Mouse (Mus musculus) bone marrow, adult 2 months (tissue): ENCODE measurements around the gene Abcd3. TPM values are rescaled to one million over a fixed set of nuclear protein-coding genes. Genes with fewer than 3 reads are reported as not detected.

Source experiments
- H3K27ac ChIP-seq: fragments of 200-500 bp; 2 replicates; pipeline ENCODE4 v1.5.1; 2012; ENCODE audit warnings: low read depth, mild to moderate bottlenecking, control low read depth, inconsistent platforms, low read length; ENCODE audit not compliant: control insufficient read depth, poor library complexity, insufficient read depth
- H3K4me1 ChIP-seq: fragments of 200-500 bp; 2 replicates; pipeline ENCODE4 v1.6.1; 2011; ENCODE audit warnings: low read length; ENCODE audit not compliant: control insufficient read depth, insufficient read depth
- H3K4me3 ChIP-seq: fragments of 200-500 bp; replicated peaks from 2 replicates; pipeline ENCODE3; 2011; ENCODE audit warnings: mild to moderate bottlenecking, low read depth, low read length, control low read depth; ENCODE audit not compliant: control insufficient read depth
- CTCF ChIP-seq: fragments of 200-500 bp; IDR thresholded peaks from 2 replicates; pipeline ENCODE4 v1.5.1; 2011; ENCODE audit warnings: low read length, control low read depth; ENCODE audit not compliant: control insufficient read depth, insufficient read depth
- POLR2A ChIP-seq: fragments of 200-500 bp; IDR thresholded peaks from 2 replicates; pipeline ENCODE4 v1.6.1; 2011; ENCODE audit warnings: low read depth, mild to moderate bottlenecking, control low read depth, low read length, borderline replicate concordance; ENCODE audit not compliant: control insufficient read depth
- WGBS: fragments of 180-500 bp; shearing (Covaris S2); methylation state at CpG from one replicate; pipeline ENCODE4 v1.1.7; 2018; 5-methylcytosine and 5-hydroxymethylcytosine counted together
- polyA plus RNA-seq: library from polyadenylated mRNA; stranded (reverse); fragments of >200 nt; gene quantifications from 2 replicates; pipeline ENCODE4 v1.2.4, GENCODE M21; 2011; ENCODE audit warnings: low replicate concordance; ENCODE audit not compliant: missing spikeins, insufficient read depth, insufficient read length

The Abcd3 gene
- polyA plus RNA-seq, 1 experiment = 6.3 TPM

DNA sequence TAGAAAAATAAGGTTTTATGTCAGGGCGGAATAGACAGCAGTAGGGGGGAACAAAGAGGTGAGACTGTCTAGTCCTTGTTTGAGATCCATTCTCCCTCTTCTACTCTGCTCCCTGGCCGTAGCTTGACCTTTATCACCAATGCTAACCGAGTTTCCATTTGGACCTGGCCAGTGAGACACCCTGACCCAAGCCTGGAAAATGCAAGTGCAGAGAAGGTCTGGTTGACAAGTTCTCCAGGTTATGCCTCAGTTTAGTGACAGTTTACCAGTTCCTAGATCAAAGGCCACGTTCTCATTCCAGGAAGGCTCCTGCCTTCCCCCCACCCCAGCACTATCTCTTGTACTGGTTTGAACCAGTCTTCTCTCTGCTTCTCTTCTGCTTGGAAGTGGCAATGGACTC lies 19.1 kb upstream of the Abcd3 start:
- WGBS = 80% methylated on average over 4 of the region's 4 CpGs
- Histone ChIP-seq H3K27ac (no peak overlapping the region), H3K4me1 (no peaks in the 10 kb centered on the region; the same call in none of the 2 replicates), H3K4me3 (no peak overlapping the region)
- TF ChIP-seq POLR2A (no peak), CTCF (no peak)

DNA sequence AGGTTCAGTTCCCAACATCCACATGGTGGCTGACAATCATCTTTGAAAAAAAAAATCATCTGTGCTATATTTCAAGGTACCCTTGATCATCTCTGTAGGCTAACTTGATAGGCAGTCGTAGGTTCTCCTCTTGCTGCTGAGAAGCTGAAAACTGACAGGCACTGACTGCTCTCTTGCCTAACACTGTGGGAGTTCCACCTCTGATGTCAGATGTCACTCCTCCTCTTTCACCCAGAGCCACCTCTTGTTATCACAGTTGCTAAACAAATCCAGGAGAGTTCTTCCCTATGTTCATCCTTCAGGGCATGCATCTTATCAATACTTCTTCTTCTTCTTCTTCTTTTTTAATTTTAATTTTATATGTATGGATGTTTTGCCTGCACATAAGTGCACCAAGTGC lies 10.0 kb upstream of the Abcd3 start:
- no peak overlapping the region for H3K4me3 ChIP-seq
- H3K27ac ChIP-seq = no peak overlapping the region
- WGBS = 52% methylated on average over 1 of the region's 1 CpGs
- H3K4me1 ChIP-seq = no peaks in the 10 kb centered on the region; the same call in 1 of the 2 replicates
- TF ChIP-seq CTCF (no peak), POLR2A (no peak)

DNA sequence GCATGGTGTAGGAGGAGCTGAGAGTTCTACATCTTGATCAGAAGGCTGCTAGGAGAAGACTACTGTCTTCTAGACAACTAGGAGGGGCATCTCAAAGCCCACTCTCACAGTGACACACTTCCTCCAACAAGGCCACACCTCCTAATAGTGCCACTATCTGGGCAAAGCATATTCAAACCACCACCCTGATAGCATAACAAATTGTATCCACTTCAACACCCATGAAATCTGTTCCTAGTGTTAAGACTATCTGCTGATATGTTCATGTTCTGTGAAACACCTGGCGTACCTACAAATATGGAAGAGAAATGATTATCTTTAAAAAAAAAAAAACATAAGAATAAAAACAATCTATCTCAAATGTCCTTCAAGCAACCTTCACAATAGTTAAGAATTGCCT lies 9.2 kb upstream of the Abcd3 start:
- Histone ChIP-seq H3K27ac (no peak overlapping the region), H3K4me3 (no peak overlapping the region), H3K4me1 (no peaks in the 10 kb centered on the region; the same call in 1 of the 2 replicates)
- WGBS = 66% methylated on average over 1 of the region's 1 CpGs
- no peak for TF ChIP-seq POLR2A
- TF ChIP-seq CTCF = no peak

DNA sequence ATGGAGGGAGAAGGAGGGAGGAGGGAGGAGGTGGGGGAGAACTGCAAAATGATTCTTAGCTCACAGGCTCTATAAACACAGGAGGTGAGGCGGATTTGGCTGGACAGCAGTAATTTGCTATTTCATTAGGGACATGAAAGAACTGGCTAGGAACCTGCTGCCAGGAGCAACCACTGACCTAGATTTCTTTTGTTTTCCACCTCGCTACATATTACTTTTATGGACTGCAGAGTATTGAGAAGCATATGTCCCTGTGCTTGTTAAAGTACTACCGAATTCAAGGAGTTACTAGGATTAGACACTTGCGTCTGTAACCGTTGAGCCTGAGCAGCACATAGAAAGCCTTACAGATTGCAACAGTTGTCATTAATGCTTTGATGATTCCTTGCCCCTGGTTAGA lies 7.5 kb upstream of the Abcd3 start:
- no peaks in the 10 kb centered on the region; the same call in 1 of the 2 replicates for H3K4me1 ChIP-seq
- 86% methylated on average over 5 of the region's 5 CpGs for WGBS
- TF ChIP-seq POLR2A (no peak), CTCF (no peak)
- no peak overlapping the region for H3K27ac ChIP-seq
- H3K4me3 ChIP-seq = no peak overlapping the region

DNA sequence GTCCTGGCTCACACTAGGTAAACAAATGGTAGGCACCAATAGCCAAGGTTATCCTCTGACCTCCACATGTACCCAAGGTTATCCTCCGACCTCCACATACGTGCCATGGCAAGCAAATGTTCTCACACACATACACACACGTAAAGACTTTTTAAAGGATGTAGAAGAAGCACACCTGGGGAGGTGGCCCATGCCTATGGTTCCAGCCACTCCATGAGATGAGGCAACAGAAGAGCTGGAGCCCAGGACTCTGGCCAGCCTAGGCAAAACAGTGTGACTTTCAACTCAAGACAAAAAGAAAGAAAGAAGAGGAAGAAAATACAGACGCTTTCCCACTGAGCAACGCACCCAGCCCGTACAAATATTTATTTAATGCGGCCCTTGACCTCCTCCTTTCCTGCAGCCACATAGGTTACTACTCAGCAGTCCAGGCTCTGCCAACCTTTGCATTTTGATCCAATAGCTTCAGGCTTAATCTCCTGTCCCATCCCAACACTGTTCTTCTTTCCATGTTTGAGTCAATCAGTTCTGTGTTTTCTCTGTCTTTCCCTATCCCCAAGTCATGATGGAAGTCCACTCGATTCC lies 6.5 kb upstream of the Abcd3 start:
- Histone ChIP-seq H3K4me1 (no peaks in the 10 kb centered on the region; the same call in 1 of the 2 replicates), H3K27ac (no peak overlapping the region), H3K4me3 (no peak overlapping the region)
- no peak for TF ChIP-seq CTCF
- TF ChIP-seq POLR2A = no peak
- WGBS = 87% methylated on average over 8 of the region's 8 CpGs

DNA sequence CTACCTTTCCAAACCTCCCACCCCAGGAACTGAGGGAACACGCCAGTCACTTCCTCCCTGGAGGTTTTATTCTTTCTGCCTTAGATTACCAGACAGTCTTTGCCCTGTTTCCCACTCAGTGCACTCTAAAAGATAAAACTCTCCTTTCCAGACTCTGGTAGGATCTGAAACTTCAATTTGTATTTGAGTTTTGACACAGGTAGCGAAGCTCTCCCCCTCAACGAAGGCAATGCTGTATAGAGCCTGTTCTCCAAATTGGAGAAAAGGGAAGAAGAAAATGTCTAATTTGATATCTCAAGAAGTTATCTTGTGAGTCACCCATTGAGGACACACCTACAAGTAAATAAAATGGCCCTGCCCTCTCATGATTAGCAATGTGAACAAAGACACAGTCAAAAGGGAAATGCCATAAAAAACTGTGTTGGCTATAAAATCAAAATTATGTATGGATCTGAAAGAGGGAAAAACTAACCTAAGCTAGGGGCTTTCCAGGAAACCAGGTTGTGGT lies 4.6 kb upstream of the Abcd3 start:
- no peaks in the 10 kb centered on the region; the same call in 1 of the 2 replicates for H3K4me1 ChIP-seq
- no peak for TF ChIP-seq POLR2A
- 43% methylated on average over 3 of the region's 3 CpGs for whole genome bisulfite sequencing
- no peak overlapping the region for H3K4me3 ChIP-seq
- H3K27ac ChIP-seq = no peak overlapping the region

DNA sequence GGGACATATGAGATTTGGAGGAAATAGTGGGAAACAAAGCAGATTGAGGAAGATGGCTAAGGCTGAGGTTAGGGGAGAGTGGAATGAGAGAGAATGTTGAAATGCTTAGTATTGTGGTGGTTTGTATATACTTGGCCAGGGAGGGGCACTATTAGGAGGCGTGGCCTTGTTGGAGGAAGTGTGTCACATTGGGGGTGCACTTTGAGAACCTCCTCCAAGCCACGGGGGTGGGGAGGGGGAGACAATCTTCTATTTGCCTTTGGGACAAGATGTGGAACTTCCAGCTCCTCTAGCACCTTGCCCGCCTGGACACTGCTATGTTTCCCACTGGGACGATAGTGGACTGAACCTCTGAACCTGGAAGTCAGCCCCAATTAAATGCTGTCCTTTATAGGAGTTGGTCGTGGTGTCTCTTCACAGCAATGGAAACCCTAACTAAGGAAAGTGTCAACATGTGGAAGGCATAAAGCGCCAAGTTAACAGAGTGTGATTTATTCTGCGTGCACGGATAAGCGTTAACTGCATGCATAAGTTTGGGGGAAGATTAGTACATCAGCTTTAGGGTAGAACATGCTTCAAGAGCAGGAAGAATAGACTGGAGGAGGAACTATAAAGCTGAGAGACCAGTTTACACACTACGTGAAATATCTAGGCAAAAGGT lies 3.8 kb upstream of the Abcd3 start:
- no peak overlapping the region for H3K27ac ChIP-seq

DNA sequence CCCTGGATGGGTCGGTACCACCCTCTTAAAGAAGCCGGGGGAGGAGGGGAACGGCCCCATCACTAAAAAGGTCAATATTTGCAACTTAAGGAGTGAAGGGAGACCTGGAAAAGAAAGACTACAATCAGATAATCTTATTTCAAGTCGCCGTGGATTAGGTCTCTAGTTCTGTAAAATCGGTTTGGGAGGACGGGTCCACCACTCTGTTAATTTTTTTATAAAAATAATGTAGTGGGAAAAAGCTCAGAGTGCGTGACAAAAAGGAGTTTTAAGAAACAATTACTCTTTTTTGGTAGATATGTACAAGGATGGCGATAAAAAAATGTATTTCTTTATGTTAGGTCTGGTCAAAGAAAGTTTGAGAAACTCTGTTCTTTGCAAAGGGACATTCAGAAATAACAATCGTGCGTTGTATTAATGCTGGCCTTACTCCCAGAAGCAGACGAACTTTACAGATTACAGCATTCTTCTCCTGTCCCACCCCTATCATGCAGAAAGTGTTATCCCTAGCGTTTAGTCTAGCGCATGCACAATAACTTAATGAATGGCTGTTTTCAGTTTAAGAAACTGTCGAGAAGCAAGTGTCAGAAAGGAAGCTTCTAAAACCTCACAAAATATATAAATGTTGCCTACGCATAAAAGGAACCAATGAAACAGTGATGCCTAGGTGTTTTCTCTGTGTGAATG lies 590 bp upstream of the Abcd3 start:
- peak overlapping the region; percentile 91 for H3K27ac ChIP-seq
- WGBS = 26% methylated on average over 16 of the region's 16 CpGs
- H3K4me1 ChIP-seq = no peaks in the 10 kb centered on the region
- TF ChIP-seq CTCF = no peak
- TF ChIP-seq POLR2A = no peak
- peak overlapping the region; percentile 96 for H3K4me3 ChIP-seq

More for the DNA sequence above, 3.8 kb upstream of the Abcd3 start:
- TF ChIP-seq POLR2A (no peak), CTCF (no peak)
- WGBS = 67% methylated on average over 10 of the region's 10 CpGs
- no peaks in the 10 kb centered on the region for H3K4me1 ChIP-seq
- H3K4me3 ChIP-seq = no peak overlapping the region

DNA sequence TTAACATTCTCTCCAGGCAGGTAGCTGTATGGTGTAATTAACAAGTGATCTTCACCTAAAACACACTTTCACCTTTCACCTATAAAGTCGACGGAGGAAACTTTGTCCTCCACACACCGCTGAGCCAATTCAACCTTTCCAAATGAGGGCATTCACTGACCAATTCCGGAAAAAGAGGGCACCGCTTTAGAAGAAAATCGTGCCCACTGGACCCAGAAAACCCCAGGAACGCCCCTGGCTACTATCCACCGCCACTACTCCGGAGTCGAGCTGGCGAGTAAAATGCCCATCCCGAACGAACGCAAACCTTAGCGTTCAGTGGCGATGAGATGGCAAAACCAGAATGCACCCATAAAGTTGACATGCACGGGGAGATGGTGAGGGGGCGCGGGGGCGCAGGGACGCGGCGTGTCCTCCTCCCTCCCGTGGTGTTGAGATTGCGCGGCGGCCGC lies 663 bp downstream of the Abcd3 start:
- H3K27ac ChIP-seq = peak overlapping the region; percentile 91
- WGBS = under 1% methylated on average over 28 of the region's 28 CpGs
- peak overlapping the region; percentile 96 for H3K4me3 ChIP-seq
- TF ChIP-seq POLR2A (no peak), CTCF (no peak)
- no peaks in the 10 kb centered on the region for H3K4me1 ChIP-seq
